Comparison of ENCODE assay signal across 9 mouse cellular contexts in genomic region chr10:79873715-79874289, GRCm38 (mm10). TPM values are rescaled to one million over a fixed set of nuclear protein-coding genes. Genes with fewer than 3 reads are reported as not detected.
DNase-seq lines count a peak whose midpoint lies in the region; ATAC-seq and TF ChIP-seq lines count a peak whose summit lies in the region.
"Had no signal": no experiment of that assay in that cellular context is flagged by ENCODE, and none has a peak within 500 bp of the region (broad histone marks: within the 10 kb centered on the region; RNA-seq: fewer than 3 reads in every experiment).

No protein-coding gene starts in this region.

- H3K9me3 ChIP-seq in forebrain, postnatal 0 days (ENCODE audit: low read length) = no peaks in the 10 kb centered on the region
- H3K9me3 ChIP-seq in midbrain, embryonic 10.5 days (replicated peaks) = no peaks in the 10 kb centered on the region

- H3K27ac ChIP-seq in kidney, adult 2 months (ENCODE audit: insufficient read depth, low read depth, low read length) = no peak overlapping the region
- H3K27ac ChIP-seq in bone marrow, adult 2 months (ENCODE audit: control insufficient read depth, insufficient read depth, low read depth, low read length, poor library complexity) = no peak overlapping the region; the same call in 1 of the 2 replicates
- H3K27ac ChIP-seq in forebrain, postnatal 0 days (ENCODE audit: low read depth, low read length) = peak overlapping the region; percentile 93
- H3K27ac ChIP-seq in midbrain, embryonic 10.5 days (replicated peaks) = peak overlapping the region; percentile 96

- ATAC-seq in forebrain, postnatal 0 days = peak; percentile 32

- DNase-seq in kidney, adult 2 months = no peak
- no peak for DNase-seq in kidney, postnatal 14 days
- no peak for DNase-seq in forebrain, postnatal 0 days
- peak; percentile 56 for DNase-seq in midbrain, embryonic 10.5 days (ENCODE audit: low spot score)
- DNase-seq in T-cell, adult 2 months (ENCODE audit: low spot score) = no peak
- no peak for DNase-seq in right cerebral cortex, postnatal 14 days
- no peak for DNase-seq in gastrocnemius, postnatal 4 days (ENCODE audit: low spot score in 2 of 2)

- H3K36me3 ChIP-seq in kidney, adult 2 months (ENCODE audit: control insufficient read depth, insufficient read depth, low read length) = no peaks in the 10 kb centered on the region
- H3K36me3 ChIP-seq in forebrain, postnatal 0 days (ENCODE audit: insufficient read depth) = peaks cover 13% of the 10 kb centered on the region
- peaks cover 40% of the 10 kb centered on the region for H3K36me3 ChIP-seq in midbrain, embryonic 10.5 days

- peak overlapping the region; percentile 67 for H3K4me2 ChIP-seq in forebrain, postnatal 0 days (ENCODE audit: low read depth)

- no peak for TF ChIP-seq CTCF in kidney, adult 2 months (conservative IDR thresholded peaks at IDR 0.05; ENCODE audit: insufficient read depth, insufficient read length, low read depth, low read length)
- no peak for TF ChIP-seq CTCF in bone marrow, adult 2 months (IDR thresholded peaks at IDR 0.05; ENCODE audit: control insufficient read depth, insufficient read depth, low read length)
- TF ChIP-seq CTCF in forebrain, postnatal 0 days (IDR thresholded peaks at IDR 0.05; ENCODE audit: low read depth) = no peak

- H3K9ac ChIP-seq in forebrain, postnatal 0 days = peak overlapping the region; percentile 87

- no peaks in the 10 kb centered on the region for H3K27me3 ChIP-seq in kidney, adult 2 months (replicated peaks; ENCODE audit: control insufficient read depth, insufficient read depth, low read length)
- no peaks in the 10 kb centered on the region for H3K27me3 ChIP-seq in forebrain, postnatal 0 days (ENCODE audit: insufficient read depth, low read length)
- H3K27me3 ChIP-seq in midbrain, embryonic 10.5 days (ENCODE audit: low read depth, poor library complexity, severe bottlenecking) = peaks cover 9% of the 10 kb centered on the region; the same call in 1 of the 2 replicates

- 9% methylated on average over 26 of the region's 26 CpGs for WGBS in kidney, adult 2 months
- 1% methylated on average over 26 of the region's 26 CpGs for WGBS in bone marrow, adult 2 months
- WGBS in forebrain, postnatal 0 days = 3% methylated on average over 26 of the region's 26 CpGs
- 2% methylated on average over 26 of the region's 26 CpGs for WGBS in midbrain, embryonic 10.5 days

- 0 out of 2 replicates have a peak, but pooled peaks cover 6% of the 10 kb centered on the region for H3K4me1 ChIP-seq in kidney, adult 2 months (ENCODE audit: control insufficient read depth, insufficient read depth, low read length)
- H3K4me1 ChIP-seq in bone marrow, adult 2 months (ENCODE audit: control insufficient read depth, insufficient read depth, low read length) = peaks cover 7% of the 10 kb centered on the region
- no peaks in the 10 kb centered on the region for H3K4me1 ChIP-seq in forebrain, postnatal 0 days (ENCODE audit: insufficient read depth)
- peaks cover 51% of the 10 kb centered on the region for H3K4me1 ChIP-seq in midbrain, embryonic 10.5 days

- no peak for TF ChIP-seq POLR2A in kidney, adult 2 months (IDR thresholded peaks at IDR 0.05; ENCODE audit: low read depth, low read length)
- TF ChIP-seq POLR2A in bone marrow, adult 2 months (IDR thresholded peaks at IDR 0.05; ENCODE audit: borderline replicate concordance, control insufficient read depth, low read depth, low read length) = 0 out of 2 replicates have a peak, but pooled peaks have one; percentile 6

- peak overlapping the region; percentile 47 for H3K4me3 ChIP-seq in kidney, adult 2 months (ENCODE audit: insufficient read depth, low read depth, low read length)
- H3K4me3 ChIP-seq in bone marrow, adult 2 months (replicated peaks; ENCODE audit: control insufficient read depth, low read depth, low read length) = peak overlapping the region; percentile 78
- peak overlapping the region; percentile 54 for H3K4me3 ChIP-seq in forebrain, postnatal 0 days (ENCODE audit: low read depth, low read length)
- H3K4me3 ChIP-seq in midbrain, embryonic 10.5 days = peak overlapping the region; percentile 82

RNA-seq across cellular contexts. Expression of gene Prtn3, which starts 0.5 kb away (rescaled TPM):
- polyA plus RNA-seq in kidney, adult 2 months (2012; rRNA removed) = 0.67 and 0.99 TPM in 2 replicates
- polyA plus RNA-seq in bone marrow, adult 2 months (2011; ENCODE audit: insufficient read depth, insufficient read length, low replicate concordance, missing spikeins) = 143 and 259 TPM in 2 replicates
- 4.9 and 7.8 TPM in 2 replicates for total RNA-seq in forebrain, postnatal 0 days (2014; rRNA removed)
- 14.9 and 15.4 TPM in 2 replicates for polyA plus RNA-seq in forebrain, postnatal 0 days (2015; fragmentation: Nextera tagmentation; extraction: Ambion mirVana)
- polyA plus RNA-seq in midbrain, embryonic 10.5 days (2016; fragmentation: Nextera tagmentation; extraction: Ambion mirVana) = 8.0 and 13.5 TPM in 2 replicates
- under 1 TPM in 1 of 2 experiments, not detected in 1; 0.47 TPM for total RNA-seq in gastrocnemius, postnatal 4 days (2021)

RNA-seq across cellular contexts. Expression of gene Plppr3, which starts 0.6 kb away (rescaled TPM):
- polyA plus RNA-seq in kidney, adult 2 months (2012; rRNA removed) = 2.7 and 3.2 TPM in 2 replicates
- polyA plus RNA-seq in bone marrow, adult 2 months (2011; ENCODE audit: insufficient read depth, insufficient read length, low replicate concordance, missing spikeins) = 16.4 and 32.4 TPM in 2 replicates
- 427 and 473 TPM in 2 replicates for total RNA-seq in forebrain, postnatal 0 days (2014; rRNA removed)
- polyA plus RNA-seq in forebrain, postnatal 0 days (2015; fragmentation: Nextera tagmentation; extraction: Ambion mirVana) = 309 and 328 TPM in 2 replicates
- 110 and 169 TPM in 2 replicates for polyA plus RNA-seq in midbrain, embryonic 10.5 days (2016; fragmentation: Nextera tagmentation; extraction: Ambion mirVana)
- 1 to 10 TPM; 1.2 to 1.3 TPM for total RNA-seq in gastrocnemius, postnatal 4 days (2021)

RNA-seq across cellular contexts. Expression of gene Elane, which starts 12.2 kb away (rescaled TPM):
- polyA plus RNA-seq in kidney, adult 2 months (2012; rRNA removed) = 0.10 TPM in 1 of 2 replicates, not detected in the other
- 102 and 162 TPM in 2 replicates for polyA plus RNA-seq in bone marrow, adult 2 months (2011; ENCODE audit: insufficient read depth, insufficient read length, low replicate concordance, missing spikeins)
- total RNA-seq in forebrain, postnatal 0 days (2014; rRNA removed) = not detected in 2 replicates
- 0.15 TPM in 1 of 2 replicates, not detected in the other for polyA plus RNA-seq in forebrain, postnatal 0 days (2015; fragmentation: Nextera tagmentation; extraction: Ambion mirVana)
- polyA plus RNA-seq in midbrain, embryonic 10.5 days (2016; fragmentation: Nextera tagmentation; extraction: Ambion mirVana) = 0.16 and 0.46 TPM in 2 replicates
- total RNA-seq in gastrocnemius, postnatal 4 days (2021) = under 1 TPM in 1 of 2 experiments, not detected in 1; 0.29 TPM
- polyA plus RNA-seq: large intestine, adult 2 months had no signal

RNA-seq across cellular contexts. Expression of gene Cfd, which starts 16.9 kb away (rescaled TPM):
- polyA plus RNA-seq in kidney, adult 2 months (2012; rRNA removed) = 1,335 and 2,389 TPM in 2 replicates
- polyA plus RNA-seq in bone marrow, adult 2 months (2011; ENCODE audit: insufficient read depth, insufficient read length, low replicate concordance, missing spikeins) = 20.0 TPM in 1 of 2 replicates, not detected in the other
- not detected in 2 replicates for total RNA-seq in forebrain, postnatal 0 days (2014; rRNA removed)
- polyA plus RNA-seq in forebrain, postnatal 0 days (2015; fragmentation: Nextera tagmentation; extraction: Ambion mirVana) = not detected in 2 replicates
- not detected in 2 replicates for polyA plus RNA-seq in midbrain, embryonic 10.5 days (2016; fragmentation: Nextera tagmentation; extraction: Ambion mirVana)
- 100 to 1,000 TPM in 1 of 2 experiments, 10 to 100 TPM in 1; 85.8 to 154 TPM for total RNA-seq in gastrocnemius, postnatal 4 days (2021)

RNA-seq across cellular contexts. Expression of gene Ptbp1, which starts 19.6 kb away (rescaled TPM):
- polyA plus RNA-seq in kidney, adult 2 months (2012; rRNA removed) = 184 and 198 TPM in 2 replicates
- polyA plus RNA-seq in bone marrow, adult 2 months (2011; ENCODE audit: insufficient read depth, insufficient read length, low replicate concordance, missing spikeins) = 113 and 188 TPM in 2 replicates
- 92.9 and 97.3 TPM in 2 replicates for total RNA-seq in forebrain, postnatal 0 days (2014; rRNA removed)
- polyA plus RNA-seq in forebrain, postnatal 0 days (2015; fragmentation: Nextera tagmentation; extraction: Ambion mirVana) = 53.7 and 55.7 TPM in 2 replicates
- polyA plus RNA-seq in midbrain, embryonic 10.5 days (2016; fragmentation: Nextera tagmentation; extraction: Ambion mirVana) = 296 and 334 TPM in 2 replicates
- total RNA-seq in gastrocnemius, postnatal 4 days (2021) = 100 to 1,000 TPM; 167 to 170 TPM

Comparison
In these comparisons a context has a peak if more than half of its experiments do, and no peak if none do; other contexts are left out.
1. H3K27ac ChIP-seq: peak in forebrain, postnatal 0 days (single experiment) and midbrain, embryonic 10.5 days (single experiment); none in kidney, adult 2 months (single experiment) and bone marrow, adult 2 months (single experiment).
2. RNA of gene Elane, which starts 12.2 kb away (polyA plus RNA-seq): 102 to 162 TPM in bone marrow, adult 2 months; 0.16 to 0.46 TPM in midbrain, embryonic 10.5 days, 0.10 TPM in kidney, adult 2 months and 0.15 TPM in forebrain, postnatal 0 days; every median in the first group is over 10 times any median in the second.
3. Peak in every context shown above with its lines, with median percentiles within 50 percentile points of each other: H3K4me3 ChIP-seq.